Mouse (Mus musculus) midbrain, postnatal 0 days (tissue): ENCODE results near the gene Fpgt. TPM values are rescaled to one million over a fixed set of nuclear protein-coding genes. Genes with fewer than 3 reads are reported as not detected.

Experiments used
- ATAC-seq: fragments of 200-750 bp; cut with Nextera tagmentation; 2 replicates; pipeline ENCODE4 v1.8.0; 2017; ENCODE audit warnings: moderate number of reproducible peaks, mild to moderate bottlenecking, moderate TSS enrichment, moderate library complexity; ENCODE audit not compliant: low FRiP score
- DNase-seq: peaks from one replicate; pipeline ENCODE4 v3.0.0-alpha.2; 2015; ENCODE audit warnings: low spot score
- H3K27ac ChIP-seq: fragments of 300-500 bp; sonication (generic); 2 replicates; pipeline ENCODE4 v1.5.1; 2014; ENCODE audit warnings: low read depth, mild to moderate bottlenecking, low read length, mixed read lengths
- H3K27me3 ChIP-seq: fragments of 300-500 bp; sonication (generic); 2 replicates; pipeline ENCODE4 v1.6.1; 2014; ENCODE audit warnings: low read length, control low read depth, mixed read lengths; ENCODE audit not compliant: insufficient read depth
- H3K36me3 ChIP-seq: fragments of 300-500 bp; sonication (generic); 2 replicates; pipeline ENCODE4 v1.6.1; 2014; ENCODE audit warnings: low read length, control low read depth, mixed read lengths; ENCODE audit not compliant: insufficient read depth
- H3K4me1 ChIP-seq: fragments of 300-500 bp; sonication (generic); 2 replicates; pipeline ENCODE4 v1.6.1; 2014; ENCODE audit warnings: mild to moderate bottlenecking, control low read depth, antibody characterized with exemption, low read length, mixed read lengths; ENCODE audit not compliant: insufficient read depth
- H3K4me2 ChIP-seq: fragments of 300-500 bp; sonication (generic); 2 replicates; pipeline ENCODE4 v1.6.1; 2014; ENCODE audit warnings: low read depth, mild to moderate bottlenecking, low read length, mixed read lengths; ENCODE audit not compliant: poor library complexity, severe bottlenecking
- H3K4me3 ChIP-seq: fragments of 300-500 bp; sonication (generic); 2 replicates; pipeline ENCODE4 v1.5.1; 2014; ENCODE audit warnings: low read depth, mild to moderate bottlenecking, low read length, moderate library complexity
- H3K9ac ChIP-seq: fragments of 300-500 bp; sonication (generic); replicated peaks from 2 replicates; pipeline ENCODE4 v1.6.1; 2014; ENCODE audit warnings: mild to moderate bottlenecking, low read length, moderate library complexity, mixed read lengths; ENCODE audit not compliant: poor library complexity, severe bottlenecking
- H3K9me3 ChIP-seq: fragments of 300-500 bp; sonication (generic); 2 replicates; pipeline ENCODE4 v1.6.1; 2016; ENCODE audit warnings: low read length, control low read depth
- CTCF ChIP-seq: IDR thresholded peaks from 2 replicates; pipeline ENCODE4 v1.5.1; 2016; ENCODE audit warnings: antibody characterized with exemption, mild to moderate bottlenecking
- WGBS: fragments of 180-500 bp; shearing (Covaris S2); extraction: QIAGEN DNeasy Blood & Tissue Kit; methylation state at CpG from one replicate; pipeline ENCODE4 v1.1.7; 2014; 5-methylcytosine and 5-hydroxymethylcytosine counted together
- polyA plus RNA-seq: library from polyadenylated mRNA; unstranded; fragments of >200 nt; fragmentation: Nextera tagmentation; extraction: Ambion mirVana; gene quantifications from 2 replicates; pipeline ENCODE4 v1.2.1, GENCODE M21; 2015
- total RNA-seq: library from RNA; depleted of rRNA; stranded (reverse); fragments of >200 nt; gene quantifications from 2 replicates; pipeline ENCODE4 v1.2.3, GENCODE M21; 2014; rRNA removed

The Fpgt gene
- total and polyA plus RNA-seq, 2 experiments from 2014 or later = 14.0 to 21.2 TPM

- no peaks in the 10 kb centered on the region for H3K4me1 ChIP-seq
- no peaks in the 10 kb centered on the region for H3K36me3 ChIP-seq
- WGBS = 76% methylated on average over 1 of the region's 1 CpGs
- no peak overlapping the region for H3K4me3 ChIP-seq
- no peaks in the 10 kb centered on the region for H3K9me3 ChIP-seq
- no peak overlapping the region for H3K4me2 ChIP-seq
- no peak for DNase-seq
- H3K9ac ChIP-seq = no peak overlapping the region
- no peak overlapping the region for H3K27ac ChIP-seq
- ATAC-seq = no peak
- TF ChIP-seq CTCF = no peak
- H3K27me3 ChIP-seq = no peaks in the 10 kb centered on the region
Observed at GRCm38 (mm10) chr3:155053189-155053588, 40.0 kb downstream of the Fpgt start.

- Histone ChIP-seq H3K4me3 (no peak overlapping the region), H3K4me1 (no peaks in the 10 kb centered on the region), H3K9me3 (no peaks in the 10 kb centered on the region), H3K4me2 (no peak overlapping the region), H3K27ac (no peak overlapping the region), H3K27me3 (no peaks in the 10 kb centered on the region), H3K9ac (no peak overlapping the region), H3K36me3 (no peaks in the 10 kb centered on the region)
- DNase-seq (no peak), ATAC-seq (no peak)
- TF ChIP-seq CTCF = no peak
Observed at GRCm38 (mm10) chr3:155052021-155052420, 41.2 kb downstream of the Fpgt start.

DNA sequence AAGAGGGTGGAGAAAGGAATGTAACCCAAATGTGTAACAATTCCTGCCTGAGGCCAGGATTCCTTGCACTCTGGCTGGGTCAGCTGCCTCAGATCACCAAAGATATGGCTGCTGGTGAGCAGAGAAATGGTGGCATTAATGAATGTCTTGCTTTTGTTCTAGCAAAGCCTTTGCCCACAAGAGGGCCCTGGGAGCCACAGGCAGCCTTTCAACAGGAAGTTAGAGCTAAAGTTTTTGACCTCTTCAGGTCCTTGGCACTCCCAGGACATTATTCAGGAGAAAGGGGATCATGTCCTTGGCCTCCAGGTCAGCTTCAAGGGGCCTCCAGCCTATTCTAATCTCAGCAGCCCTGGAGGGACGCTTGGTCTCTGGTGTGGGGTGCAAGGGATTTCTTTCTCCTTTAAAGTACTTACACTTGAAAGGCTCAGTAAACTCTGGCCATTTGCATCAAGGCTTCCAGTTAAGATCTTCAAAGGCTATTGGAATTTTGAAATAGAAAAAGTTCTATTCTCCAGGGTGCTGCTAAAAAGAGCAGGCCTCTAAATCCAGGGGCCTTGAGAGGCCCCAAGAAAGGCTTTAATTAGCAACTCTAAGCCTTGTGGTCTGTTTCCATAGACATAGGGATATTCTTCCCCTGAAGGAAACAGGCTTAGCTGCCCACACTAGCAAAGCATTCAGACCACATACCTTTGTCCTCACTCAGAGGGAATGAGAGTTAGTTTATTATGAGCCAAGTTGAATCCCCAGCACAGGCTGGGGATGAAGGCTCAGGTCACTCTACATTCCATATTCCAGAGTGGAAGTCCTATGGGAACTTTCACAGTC is 54.0 kb downstream of the Fpgt start:
- Histone ChIP-seq H3K4me3 (no peak overlapping the region), H3K9ac (no peak overlapping the region), H3K9me3 (no peaks in the 10 kb centered on the region), H3K4me1 (no peaks in the 10 kb centered on the region), H3K27me3 (no peaks in the 10 kb centered on the region), H3K36me3 (no peaks in the 10 kb centered on the region), H3K4me2 (no peak overlapping the region), H3K27ac (no peak overlapping the region)
- no peak for TF ChIP-seq CTCF
- 15% methylated on average over 1 of the region's 1 CpGs for WGBS
- DNase-seq (no peak), ATAC-seq (no peak)

Other genes with a start within 250 kb of the Fpgt start
- gene Tnni3k, start 38.0 kb downstream of the Fpgt start, total RNA-seq = 0.80 TPM in 1 of 2 replicates, not detected in the other
- gene Tnni3k, start 38.0 kb downstream of the Fpgt start, polyA plus RNA-seq = 0.12 TPM in 1 of 2 replicates, not detected in the other
- gene Lrriq3, start within 50 bp of the Fpgt start, total RNA-seq = 0.42 and 2.1 TPM in 2 replicates
- 0.92 and 1.0 TPM in 2 replicates for gene Lrriq3, start within 50 bp of the Fpgt start, polyA plus RNA-seq